Mouse (Mus musculus) brain, adult 2 months (tissue): ENCODE data around the gene B3gnt6.

Experiments used
- DNase-seq: peaks from one replicate; pipeline ENCODE4 v3.0.0; 2011; ENCODE audit warnings: low read depth, low spot score

Gene B3gnt6

GRCm38 (mm10) chr7:98150525-98150924, 48.8 kb downstream of the B3gnt6 start:
- no peak for DNase-seq

GRCm38 (mm10) chr7:98149802-98150201, 49.5 kb downstream of the B3gnt6 start:
- DNase-seq: no peak

DNA sequence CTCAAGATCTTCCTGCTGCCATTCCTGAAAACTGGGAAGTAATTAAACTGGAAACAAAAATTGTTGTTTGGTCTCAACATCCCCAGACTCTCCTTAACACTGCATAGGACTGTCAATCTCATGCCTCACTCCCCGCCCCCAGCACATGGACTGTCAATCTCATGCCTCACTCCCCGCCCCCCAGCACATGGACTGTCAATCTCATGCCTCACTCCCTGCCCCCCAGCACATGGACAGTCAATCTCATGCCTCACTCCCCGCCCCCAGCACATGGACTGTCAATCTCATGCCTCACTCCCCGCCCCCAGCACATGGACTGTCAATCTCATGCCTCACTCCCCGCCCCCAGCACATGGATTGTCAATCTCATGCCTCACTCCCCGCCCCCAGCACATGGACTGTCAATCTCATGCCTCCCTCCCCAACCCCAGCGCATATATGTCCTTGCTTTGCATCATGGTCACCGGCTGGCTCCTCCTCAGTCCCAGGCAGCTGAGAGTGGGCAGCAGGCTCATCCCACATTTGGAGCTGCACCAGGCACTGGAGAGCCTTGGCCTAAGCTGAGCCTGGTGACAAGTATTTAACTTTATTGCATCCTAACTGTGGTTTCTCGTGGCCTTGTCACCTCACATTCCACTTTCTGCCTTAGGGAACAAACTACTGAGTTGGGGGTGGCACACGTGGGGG, 50.4 kb downstream of the B3gnt6 start:
- peak; percentile 52 for DNase-seq

GRCm38 (mm10) chr7:98147766-98148165, 51.5 kb downstream of the B3gnt6 start:
- DNase-seq: no peak

DNA sequence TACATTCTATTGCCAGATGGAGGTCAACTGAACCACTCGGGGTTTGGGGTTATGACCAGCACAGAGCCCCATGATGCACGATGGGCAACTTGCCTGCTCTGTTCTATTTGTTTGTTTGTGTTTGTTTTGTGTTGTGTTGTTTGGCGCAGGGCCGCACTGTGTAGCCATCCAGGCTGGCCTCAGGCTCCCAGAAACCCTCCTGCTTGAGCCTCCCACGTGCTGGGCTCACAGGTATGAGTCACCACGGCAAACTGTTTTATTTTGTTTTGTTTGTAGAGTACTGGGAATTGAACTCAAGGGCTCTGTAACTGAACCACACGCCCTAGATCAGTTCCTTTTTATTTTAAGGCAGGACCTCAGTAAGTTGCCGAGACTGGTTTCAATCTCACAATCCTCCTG, 52.8 kb downstream of the B3gnt6 start:
- DNase-seq: peak; percentile 59

GRCm38 (mm10) chr7:98145842-98146446, 53.3 kb downstream of the B3gnt6 start:
- DNase-seq: peak; percentile 75

DNA sequence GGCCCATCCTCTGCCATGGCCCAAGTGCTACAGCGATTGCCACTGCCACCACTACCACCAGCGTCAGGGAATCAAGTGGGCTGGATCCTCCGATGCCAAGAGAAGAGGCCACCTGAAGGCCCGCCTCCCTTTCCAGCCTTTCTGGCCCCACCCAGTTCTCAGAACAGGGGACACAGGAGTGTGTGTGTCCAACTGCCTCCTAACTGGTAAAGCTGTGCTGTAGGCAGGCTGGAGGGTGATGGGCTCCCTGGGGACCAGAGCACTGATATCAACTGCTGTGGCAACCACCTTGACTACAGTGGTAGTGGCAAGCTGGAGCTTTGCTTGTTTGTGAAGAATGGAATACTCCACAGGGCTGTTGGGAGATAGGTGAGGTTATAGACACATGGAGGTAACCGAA, 53.9 kb downstream of the B3gnt6 start, which contains the start of gene Omp:
Gene Omp, minus strand, starts transcription at position 101 of the 400 bp plus-strand sequence.
- no peak for DNase-seq

- no peak for DNase-seq
Observed at GRCm38 (mm10) chr7:98142648-98143047, 56.6 kb downstream of the B3gnt6 start.
